Mouse (Mus musculus): ENCODE data around the gene Stmn1. TPM values are rescaled to one million over a fixed set of nuclear protein-coding genes. Genes with fewer than 3 reads are reported as not detected.
A peak's percentile ranks its signal among the peaks of the same experiment; 100 is the strongest.

Gene Stmn1
- 3.3 and 8.3 TPM in 2 replicates for polyA plus RNA-seq (2012; ENCODE audit: insufficient read depth, insufficient read length, missing spikeins)

- H3K27ac ChIP-seq (replicated peaks; ENCODE audit: low read depth, low read length) = peak within 1 kb of the TSS; percentile 12; the same call in 1 of the 2 replicates
Measured at GRCm38 (mm10) chr4:134468215-134468575, at the start of gene Stmn1. Gene Stmn1, plus strand, starts transcription at chr4:134468320.

GRCm38 (mm10) chr4:134421971-134422370, 46.1 kb upstream of the Stmn1 start:
- Histone ChIP-seq H3K4me1 (ENCODE audit: control insufficient read depth, insufficient read depth, insufficient read length, low read length) (no peaks in the 10 kb centered on the region), H3K27ac (replicated peaks; ENCODE audit: low read depth, low read length) (no peak overlapping the region), H3K4me3 (ENCODE audit: insufficient read depth, low read depth, low read length) (no peak overlapping the region)

More at GRCm38 (mm10) chr4:134468215-134468575, at the start of gene Stmn1:
- Histone ChIP-seq H3K4me3 (ENCODE audit: insufficient read depth, low read depth, low read length) (peak within 1 kb of the TSS; percentile 62), H3K4me1 (ENCODE audit: control insufficient read depth, insufficient read depth, insufficient read length, low read length) (no peaks in the 10 kb centered on the region; the same call in 1 of the 2 replicates)

GRCm38 (mm10) chr4:134423949-134424348, 44.2 kb upstream of the Stmn1 start:
- Histone ChIP-seq H3K4me1 (ENCODE audit: control insufficient read depth, insufficient read depth, insufficient read length, low read length) (no peaks in the 10 kb centered on the region), H3K27ac (replicated peaks; ENCODE audit: low read depth, low read length) (no peak overlapping the region), H3K4me3 (ENCODE audit: insufficient read depth, low read depth, low read length) (no peak overlapping the region)

GRCm38 (mm10) chr4:134425088-134425487, 43.0 kb upstream of the Stmn1 start:
- H3K27ac ChIP-seq (replicated peaks; ENCODE audit: low read depth, low read length) = no peak overlapping the region
- H3K4me3 ChIP-seq (ENCODE audit: insufficient read depth, low read depth, low read length) = no peak overlapping the region
- H3K4me1 ChIP-seq (ENCODE audit: control insufficient read depth, insufficient read depth, insufficient read length, low read length) = no peaks in the 10 kb centered on the region

GRCm38 (mm10) chr4:134430381-134431004, 37.6 kb upstream of the Stmn1 start:
- Histone ChIP-seq H3K27ac (replicated peaks; ENCODE audit: low read depth, low read length) (no peak overlapping the region), H3K4me1 (ENCODE audit: control insufficient read depth, insufficient read depth, insufficient read length, low read length) (no peaks in the 10 kb centered on the region), H3K4me3 (ENCODE audit: insufficient read depth, low read depth, low read length) (no peak overlapping the region)

- Histone ChIP-seq H3K27ac (replicated peaks; ENCODE audit: low read depth, low read length) (no peak overlapping the region), H3K4me3 (ENCODE audit: insufficient read depth, low read depth, low read length) (no peak overlapping the region), H3K4me1 (ENCODE audit: control insufficient read depth, insufficient read depth, insufficient read length, low read length) (no peaks in the 10 kb centered on the region)
Measured at GRCm38 (mm10) chr4:134432686-134433360, 35.3 kb upstream of the Stmn1 start.

GRCm38 (mm10) chr4:134436185-134436584, 31.9 kb upstream of the Stmn1 start:
- Histone ChIP-seq H3K4me1 (ENCODE audit: control insufficient read depth, insufficient read depth, insufficient read length, low read length) (no peaks in the 10 kb centered on the region), H3K27ac (replicated peaks; ENCODE audit: low read depth, low read length) (no peak overlapping the region), H3K4me3 (ENCODE audit: insufficient read depth, low read depth, low read length) (no peak overlapping the region)

- no peaks in the 10 kb centered on the region for H3K4me1 ChIP-seq (ENCODE audit: control insufficient read depth, insufficient read depth, insufficient read length, low read length)
- no peak overlapping the region for H3K4me3 ChIP-seq (ENCODE audit: insufficient read depth, low read depth, low read length)
- H3K27ac ChIP-seq (replicated peaks; ENCODE audit: low read depth, low read length) = no peak overlapping the region
Measured at GRCm38 (mm10) chr4:134436659-134437058, 31.5 kb upstream of the Stmn1 start.

- H3K4me1 ChIP-seq (ENCODE audit: control insufficient read depth, insufficient read depth, insufficient read length, low read length) = no peaks in the 10 kb centered on the region
- H3K4me3 ChIP-seq (ENCODE audit: insufficient read depth, low read depth, low read length) = no peak overlapping the region
- H3K27ac ChIP-seq (replicated peaks; ENCODE audit: low read depth, low read length) = no peak overlapping the region
Measured at GRCm38 (mm10) chr4:134439119-134439518, 29.0 kb upstream of the Stmn1 start.

GRCm38 (mm10) chr4:134439919-134440318, 28.2 kb upstream of the Stmn1 start:
- no peak overlapping the region for H3K4me3 ChIP-seq (ENCODE audit: insufficient read depth, low read depth, low read length)
- no peak overlapping the region for H3K27ac ChIP-seq (replicated peaks; ENCODE audit: low read depth, low read length)
- no peaks in the 10 kb centered on the region for H3K4me1 ChIP-seq (ENCODE audit: control insufficient read depth, insufficient read depth, insufficient read length, low read length)

GRCm38 (mm10) chr4:134442216-134442615, 25.9 kb upstream of the Stmn1 start:
- H3K4me1 ChIP-seq (ENCODE audit: control insufficient read depth, insufficient read depth, insufficient read length, low read length) = no peaks in the 10 kb centered on the region
- no peak overlapping the region for H3K27ac ChIP-seq (replicated peaks; ENCODE audit: low read depth, low read length)
- H3K4me3 ChIP-seq (ENCODE audit: insufficient read depth, low read depth, low read length) = no peak overlapping the region

- Histone ChIP-seq H3K4me1 (ENCODE audit: control insufficient read depth, insufficient read depth, insufficient read length, low read length) (no peaks in the 10 kb centered on the region), H3K27ac (replicated peaks; ENCODE audit: low read depth, low read length) (no peak overlapping the region), H3K4me3 (ENCODE audit: insufficient read depth, low read depth, low read length) (no peak overlapping the region)
Measured at GRCm38 (mm10) chr4:134443589-134443988, 24.5 kb upstream of the Stmn1 start.

GRCm38 (mm10) chr4:134444949-134445348, 23.2 kb upstream of the Stmn1 start:
- Histone ChIP-seq H3K4me3 (ENCODE audit: insufficient read depth, low read depth, low read length) (no peak overlapping the region), H3K4me1 (ENCODE audit: control insufficient read depth, insufficient read depth, insufficient read length, low read length) (no peaks in the 10 kb centered on the region), H3K27ac (replicated peaks; ENCODE audit: low read depth, low read length) (no peak overlapping the region)

- Histone ChIP-seq H3K4me1 (ENCODE audit: control insufficient read depth, insufficient read depth, insufficient read length, low read length) (no peaks in the 10 kb centered on the region), H3K4me3 (ENCODE audit: insufficient read depth, low read depth, low read length) (no peak overlapping the region), H3K27ac (replicated peaks; ENCODE audit: low read depth, low read length) (no peak overlapping the region)
Measured at GRCm38 (mm10) chr4:134445489-134445888, 22.6 kb upstream of the Stmn1 start.

GRCm38 (mm10) chr4:134447966-134448365, 20.2 kb upstream of the Stmn1 start:
- H3K4me1 ChIP-seq (ENCODE audit: control insufficient read depth, insufficient read depth, insufficient read length, low read length) = no peaks in the 10 kb centered on the region
- no peak overlapping the region for H3K4me3 ChIP-seq (ENCODE audit: insufficient read depth, low read depth, low read length)
- no peak overlapping the region for H3K27ac ChIP-seq (replicated peaks; ENCODE audit: low read depth, low read length)

All from brown adipose tissue, adult 24 weeks (tissue).